Mouse (Mus musculus) kidney, postnatal 0 days (tissue): ENCODE measurements around the gene Myt1. TPM values are rescaled to one million over a fixed set of nuclear protein-coding genes. Genes with fewer than 3 reads are reported as not detected.
A peak's percentile ranks its signal among the peaks of the same experiment; 100 is the strongest.

Experiments used
- ATAC-seq: fragments of 200-750 bp; cut with Nextera tagmentation; replicated peaks from 2 replicates; pipeline ENCODE4 v1.8.0; 2017; ENCODE audit warnings: low read depth, moderate number of reproducible peaks, moderate TSS enrichment, moderate library complexity; ENCODE audit not compliant: low FRiP score
- DNase-seq: peaks from one replicate; pipeline ENCODE4 v3.0.0-alpha.2; 2016; ENCODE audit warnings: low spot score
- H3K27ac ChIP-seq: fragments of 300-500 bp; sonication (generic); 2 replicates; pipeline ENCODE4 v1.5.1; 2014; ENCODE audit warnings: mild to moderate bottlenecking
- H3K27me3 ChIP-seq: fragments of 300-500 bp; sonication (generic); 2 replicates; pipeline ENCODE4 v1.6.1; 2014; ENCODE audit warnings: low read length, mixed read lengths; ENCODE audit not compliant: insufficient read depth
- H3K36me3 ChIP-seq: fragments of 300-500 bp; sonication (generic); 2 replicates; pipeline ENCODE4 v1.6.1; 2014; ENCODE audit warnings: low read length, mixed read lengths; ENCODE audit not compliant: insufficient read depth
- H3K4me1 ChIP-seq: fragments of 300-500 bp; sonication (generic); replicated peaks from 2 replicates; pipeline ENCODE4 v1.6.1; 2014; ENCODE audit warnings: antibody characterized with exemption, low read length, mixed read lengths; ENCODE audit not compliant: insufficient read depth
- H3K4me2 ChIP-seq: fragments of 300-500 bp; sonication (generic); 2 replicates; pipeline ENCODE4 v1.6.1; 2014; ENCODE audit warnings: mild to moderate bottlenecking, low read length, moderate library complexity, mixed read lengths
- H3K4me3 ChIP-seq: fragments of 300-500 bp; sonication (generic); replicated peaks from 2 replicates; pipeline ENCODE4 v1.5.1; 2014; ENCODE audit warnings: low read depth, low read length
- H3K9ac ChIP-seq: fragments of 300-500 bp; sonication (generic); 2 replicates; pipeline ENCODE4 v1.6.1; 2014; ENCODE audit warnings: low read depth, low read length
- H3K9me3 ChIP-seq: fragments of 300-500 bp; sonication (generic); replicated peaks from 2 replicates; pipeline ENCODE4 v1.6.1; 2016; ENCODE audit warnings: low read length, inconsistent platforms, mixed read lengths
- CTCF ChIP-seq: IDR thresholded peaks from 2 replicates; pipeline ENCODE4 v1.5.1; 2016; ENCODE audit warnings: antibody characterized with exemption, low read depth, mild to moderate bottlenecking, moderate library complexity
- WGBS: fragments of 180-500 bp; shearing (Covaris S2); extraction: QIAGEN DNeasy Blood & Tissue Kit; methylation state at CpG from one replicate; pipeline ENCODE4 v1.1.7; 2014; 5-methylcytosine and 5-hydroxymethylcytosine counted together
- polyA plus RNA-seq: library from polyadenylated mRNA; unstranded; fragments of >200 nt; fragmentation: Nextera tagmentation; extraction: Ambion mirVana; gene quantifications from 2 replicates; pipeline ENCODE4 v1.2.1, GENCODE M21; 2015

Gene Myt1
- polyA plus RNA-seq, 1 experiment from 2014 or later = not detected

DNA sequence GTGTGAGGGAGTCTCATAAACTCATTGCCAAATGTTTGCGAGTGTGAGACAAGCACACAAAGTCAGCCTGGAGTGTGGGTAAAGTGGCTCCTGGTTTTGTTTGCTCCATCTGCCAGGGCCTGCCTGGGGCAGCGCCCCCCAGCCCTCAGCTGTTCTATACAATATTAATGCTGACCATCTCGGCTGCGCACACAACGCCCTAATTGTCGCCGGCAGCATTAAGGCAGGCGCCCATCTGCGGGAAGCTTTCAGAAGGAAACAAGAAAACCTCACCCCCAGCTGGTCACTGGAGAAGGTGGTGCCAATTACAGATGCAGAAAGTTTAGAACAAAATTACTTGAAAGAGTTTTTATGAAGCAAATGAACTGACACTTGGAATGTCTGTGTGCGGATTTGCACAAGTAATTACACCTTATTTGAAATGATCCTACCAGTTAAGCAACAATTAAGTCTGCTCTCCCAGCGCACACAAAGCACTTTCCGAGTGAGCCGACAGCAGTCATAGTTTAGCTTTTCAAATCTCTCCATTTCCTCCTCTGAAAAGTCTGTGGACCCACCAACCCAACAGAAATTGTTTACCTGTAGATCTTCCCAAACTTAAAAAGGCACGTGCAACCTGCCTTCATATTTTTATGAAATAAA is 875 bp downstream of the Myt1 start:
- Histone ChIP-seq H3K4me3 (no peak overlapping the region), H3K27ac (no peak overlapping the region), H3K27me3 (no peaks in the 10 kb centered on the region), H3K4me2 (no peak overlapping the region), H3K4me1 (no peaks in the 10 kb centered on the region), H3K9ac (no peak overlapping the region), H3K36me3 (no peaks in the 10 kb centered on the region), H3K9me3 (no peaks in the 10 kb centered on the region)
- WGBS = 31% methylated on average over 14 of the region's 14 CpGs
- no peak for ATAC-seq
- DNase-seq = no peak
- TF ChIP-seq CTCF = no peak

DNA sequence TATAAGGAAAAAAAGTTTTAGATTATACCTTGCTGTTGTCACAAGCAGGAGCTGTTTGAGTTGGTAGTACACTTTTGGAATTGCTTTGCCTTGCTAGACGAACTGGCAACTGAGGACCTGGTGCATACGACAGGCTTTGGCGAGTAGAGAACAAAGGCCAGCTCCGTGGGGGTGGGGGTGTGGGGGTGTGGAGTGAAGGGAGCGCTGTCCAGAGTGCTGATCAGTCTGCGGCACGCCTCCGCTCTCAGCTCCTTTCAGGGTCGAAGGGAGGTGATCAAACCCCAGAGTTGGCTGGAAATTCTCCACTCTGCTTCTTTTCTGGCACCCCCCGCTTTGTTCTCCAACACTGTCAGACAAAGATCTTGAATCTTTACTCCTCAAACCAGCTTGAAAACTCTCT is 1.5 kb downstream of the Myt1 start:
- H3K4me2 ChIP-seq = no peak overlapping the region
- H3K9me3 ChIP-seq = no peaks in the 10 kb centered on the region
- H3K4me3 ChIP-seq = no peak overlapping the region
- no peaks in the 10 kb centered on the region for H3K27me3 ChIP-seq
- H3K9ac ChIP-seq = no peak overlapping the region
- ATAC-seq (0 out of 2 replicates have a peak, but pooled peaks have one; percentile 21), DNase-seq (peak; percentile 43)
- no peak for TF ChIP-seq CTCF
- H3K27ac ChIP-seq = no peak overlapping the region
- H3K4me1 ChIP-seq = no peaks in the 10 kb centered on the region
- H3K36me3 ChIP-seq = no peaks in the 10 kb centered on the region
- 2% methylated on average over 10 of the region's 10 CpGs for WGBS

DNA sequence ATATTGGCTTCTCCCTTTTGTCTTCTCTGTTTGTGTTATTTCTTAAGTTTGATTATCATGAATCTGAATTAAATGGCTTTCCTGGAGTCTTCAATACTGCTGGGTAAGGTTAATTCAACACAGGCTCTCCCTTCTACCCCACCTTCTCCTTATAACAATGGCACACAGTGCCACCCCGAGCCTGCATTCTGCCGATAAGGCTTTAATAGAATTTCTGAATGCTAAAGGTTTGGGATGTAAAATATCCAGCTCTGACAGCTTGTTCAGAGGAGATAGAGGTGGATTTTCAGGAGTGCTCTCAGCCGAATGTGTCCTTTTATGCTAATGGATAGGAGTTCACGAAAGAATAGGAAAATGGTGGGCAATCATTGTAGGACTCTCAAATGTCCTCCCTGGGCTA is 2.1 kb downstream of the Myt1 start:
- Histone ChIP-seq H3K36me3 (no peaks in the 10 kb centered on the region), H3K9ac (no peak overlapping the region), H3K27me3 (no peaks in the 10 kb centered on the region), H3K4me2 (no peak overlapping the region), H3K27ac (no peak overlapping the region), H3K4me1 (no peaks in the 10 kb centered on the region), H3K4me3 (no peak overlapping the region), H3K9me3 (no peaks in the 10 kb centered on the region)
- TF ChIP-seq CTCF = no peak
- whole genome bisulfite sequencing = 89% methylated on average over 4 of the region's 4 CpGs
- ATAC-seq (no peak), DNase-seq (no peak)

DNA sequence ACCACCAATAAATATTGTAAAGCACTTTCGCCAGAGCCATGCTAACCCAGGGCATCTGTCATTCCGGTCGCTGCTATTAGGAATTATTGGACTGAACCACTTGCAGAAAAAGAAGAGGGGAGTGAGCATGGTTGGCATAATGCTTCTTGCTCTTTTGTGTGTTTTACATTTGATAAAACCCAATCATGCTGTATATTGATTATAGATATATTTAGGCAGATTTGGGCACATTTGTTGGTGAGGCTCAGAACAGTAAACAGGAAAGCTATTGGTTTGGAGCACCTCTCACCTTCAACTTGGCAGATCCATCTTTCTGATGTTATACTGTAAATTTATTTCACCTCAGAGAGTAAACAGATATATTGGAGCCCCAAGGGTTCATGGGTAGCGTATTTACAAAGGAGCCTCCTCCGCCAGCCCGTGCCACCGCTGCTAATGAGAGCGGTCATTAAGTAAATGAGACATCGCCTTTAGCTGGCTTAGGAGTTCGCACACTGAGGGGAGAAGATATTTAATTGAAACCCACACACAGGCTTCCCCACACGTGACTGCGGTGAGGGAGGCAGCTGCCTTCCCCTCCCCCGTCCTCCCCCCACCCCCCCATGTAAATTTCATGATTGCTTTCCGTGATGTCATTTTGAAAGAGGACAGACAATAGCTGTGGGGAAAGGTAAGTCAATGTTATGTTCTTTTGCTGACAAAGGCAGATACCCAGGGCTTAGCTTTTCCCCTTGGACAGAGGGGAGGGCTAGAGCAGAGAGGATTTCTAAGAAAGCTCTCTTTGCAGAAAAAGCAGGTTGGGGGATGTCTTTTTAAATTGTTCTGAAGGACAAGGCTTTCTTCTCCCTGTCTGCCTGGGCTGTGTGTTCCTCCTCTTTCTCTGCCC is 3.8 kb downstream of the Myt1 start:
- H3K4me1 ChIP-seq = no peaks in the 10 kb centered on the region
- no peaks in the 10 kb centered on the region for H3K9me3 ChIP-seq
- no peak for DNase-seq
- no peak for ATAC-seq
- no peak overlapping the region for H3K4me3 ChIP-seq
- H3K27me3 ChIP-seq = no peaks in the 10 kb centered on the region
- no peak for TF ChIP-seq CTCF
- 43% methylated on average over 14 of the region's 14 CpGs for WGBS
- no peak overlapping the region for H3K9ac ChIP-seq
- H3K27ac ChIP-seq = no peak overlapping the region
- H3K36me3 ChIP-seq = no peaks in the 10 kb centered on the region
- H3K4me2 ChIP-seq = no peak overlapping the region

DNA sequence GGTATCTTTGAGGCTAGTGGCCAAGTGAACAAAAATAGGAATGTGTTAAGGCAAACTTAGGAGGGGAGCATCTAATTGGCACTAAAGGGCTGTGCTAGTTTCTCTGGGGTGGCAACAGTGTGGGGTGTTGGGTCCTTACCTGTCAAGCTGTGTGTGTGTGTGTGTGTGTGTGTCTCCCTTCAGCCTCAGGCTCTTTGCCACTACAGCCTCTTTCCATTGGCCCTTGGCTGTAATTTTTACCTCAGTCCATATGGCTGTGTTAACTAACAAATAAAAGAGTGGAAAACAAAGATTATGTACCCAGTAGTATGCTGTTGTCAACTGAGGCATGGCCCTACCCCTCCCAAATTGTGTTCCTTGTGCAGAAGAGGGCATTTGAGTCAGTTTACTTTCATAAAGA is 5.3 kb downstream of the Myt1 start:
- Histone ChIP-seq H3K4me2 (no peak overlapping the region), H3K4me3 (no peak overlapping the region), H3K27ac (no peak overlapping the region), H3K9ac (no peak overlapping the region), H3K4me1 (no peaks in the 10 kb centered on the region), H3K27me3 (no peaks in the 10 kb centered on the region), H3K36me3 (no peaks in the 10 kb centered on the region), H3K9me3 (no peaks in the 10 kb centered on the region)
- no peak for DNase-seq
- ATAC-seq = no peak
- no peak for TF ChIP-seq CTCF

DNA sequence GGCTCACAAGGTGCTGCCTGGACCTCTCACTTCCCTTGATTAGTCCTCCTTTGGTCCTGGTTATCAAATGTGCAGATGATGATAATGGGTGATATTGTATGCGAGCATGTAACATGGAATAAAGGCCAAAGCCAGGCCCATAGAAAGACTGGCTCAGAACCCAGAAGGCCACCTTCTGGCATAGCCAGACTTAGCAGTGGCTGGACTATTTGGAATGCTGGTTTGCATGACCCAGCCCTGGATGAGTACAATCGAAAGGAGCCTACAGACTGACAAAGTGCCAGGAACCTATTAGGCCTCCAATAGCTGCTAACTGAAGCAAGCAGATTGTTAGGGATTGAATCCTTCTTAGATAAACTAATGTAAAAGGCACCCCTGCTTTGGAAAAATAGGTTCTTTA is 6.3 kb downstream of the Myt1 start:
- no peaks in the 10 kb centered on the region for H3K36me3 ChIP-seq
- no peak overlapping the region for H3K4me2 ChIP-seq
- H3K9me3 ChIP-seq = no peaks in the 10 kb centered on the region
- H3K9ac ChIP-seq = no peak overlapping the region
- no peak for TF ChIP-seq CTCF
- H3K27ac ChIP-seq = no peak overlapping the region
- ATAC-seq = no peak
- H3K4me1 ChIP-seq = no peaks in the 10 kb centered on the region
- no peak overlapping the region for H3K4me3 ChIP-seq
- WGBS = 90% methylated on average over 2 of the region's 2 CpGs
- no peak for DNase-seq
- no peaks in the 10 kb centered on the region for H3K27me3 ChIP-seq
